Mouse (Mus musculus): ENCODE data around the gene Arnt2. TPM values are rescaled to one million over a fixed set of nuclear protein-coding genes. Genes with fewer than 3 reads are reported as not detected.
A peak's percentile ranks its signal among the peaks of the same experiment; 100 is the strongest.

The Arnt2 gene
- polyA plus RNA-seq, 1 experiment from 2014 or later, result not detected

- Histone ChIP-seq H3K27me3 (ENCODE audit: insufficient read depth, low read length) (no peaks in the 10 kb centered on the region), H3K36me3 (replicated peaks; ENCODE audit: insufficient read depth, low read length) (no peaks in the 10 kb centered on the region), H3K27ac (ENCODE audit: low read depth) (no peak overlapping the region), H3K4me1 (ENCODE audit: insufficient read depth) (no peaks in the 10 kb centered on the region), H3K9ac (replicated peaks) (no peak overlapping the region), H3K9me3 (ENCODE audit: low read length) (no peaks in the 10 kb centered on the region), H3K4me3 (ENCODE audit: low read depth, low read length) (no peak overlapping the region), H3K4me2 (ENCODE audit: low read depth, low read length) (no peak overlapping the region)
- 82% methylated on average over 2 of the region's 2 CpGs for WGBS (ENCODE audit: insufficient replicate concordance)
- DNase-seq (no peak), ATAC-seq (no peak)
- no peak for TF ChIP-seq EP300 (IDR thresholded peaks at IDR 0.05; ENCODE audit: low read depth)
- TF ChIP-seq CTCF (IDR thresholded peaks at IDR 0.05; ENCODE audit: low read depth), result no peak
Observed at GRCm38 (mm10) chr7:84442343-84442911, 32.5 kb upstream of the Arnt2 start.

DNA sequence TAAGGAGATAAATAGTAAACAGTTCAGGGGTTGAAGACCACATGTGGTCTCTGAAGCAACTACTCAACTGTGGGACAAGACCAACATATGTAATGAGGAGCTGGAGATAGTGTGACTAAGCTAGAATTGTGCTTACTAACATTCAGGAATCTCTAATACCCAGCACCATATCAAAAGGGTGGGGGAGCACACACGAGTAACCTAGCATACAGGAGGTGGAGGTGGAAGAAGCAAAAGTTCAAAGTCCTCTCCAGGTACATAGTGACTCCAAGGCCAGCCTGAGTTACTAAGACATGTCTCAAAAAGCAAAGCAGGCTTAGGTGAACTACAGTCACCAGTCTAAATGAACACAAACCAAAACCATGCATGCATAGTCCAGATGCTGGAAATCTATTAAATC is 29.6 kb upstream of the Arnt2 start:
- Histone ChIP-seq H3K4me1 (ENCODE audit: insufficient read depth) (no peaks in the 10 kb centered on the region), H3K36me3 (replicated peaks; ENCODE audit: insufficient read depth, low read length) (no peaks in the 10 kb centered on the region), H3K27ac (ENCODE audit: low read depth) (no peak overlapping the region), H3K27me3 (ENCODE audit: insufficient read depth, low read length) (no peaks in the 10 kb centered on the region), H3K4me2 (ENCODE audit: low read depth, low read length) (no peak overlapping the region), H3K9me3 (ENCODE audit: low read length) (no peaks in the 10 kb centered on the region), H3K9ac (replicated peaks) (no peak overlapping the region), H3K4me3 (ENCODE audit: low read depth, low read length) (no peak overlapping the region)
- no peak for DNase-seq
- no peak for ATAC-seq
- TF ChIP-seq EP300 (IDR thresholded peaks at IDR 0.05; ENCODE audit: low read depth), result no peak
- TF ChIP-seq CTCF (IDR thresholded peaks at IDR 0.05; ENCODE audit: low read depth), result no peak
- WGBS (ENCODE audit: insufficient replicate concordance), result 41% methylated on average over 1 of the region's 1 CpGs

DNA sequence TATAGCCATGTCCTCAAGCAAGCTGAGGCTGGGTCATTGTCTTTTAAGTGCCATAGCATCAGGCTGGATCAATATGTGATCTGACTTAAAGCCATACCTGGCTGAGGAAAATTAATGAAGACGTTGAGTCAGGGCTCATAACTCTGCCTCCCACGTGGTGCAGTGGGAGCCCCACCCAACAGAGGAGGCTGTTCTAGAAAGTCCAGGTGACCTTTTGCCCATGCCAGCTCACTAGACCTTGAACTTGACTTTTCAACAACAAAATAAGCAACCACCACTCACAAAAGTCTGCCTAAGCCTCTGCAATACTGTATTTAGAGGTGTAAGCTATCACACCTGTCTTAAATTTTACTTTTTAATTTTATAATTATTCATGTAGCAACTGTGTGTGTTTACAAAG is 24.9 kb upstream of the Arnt2 start:
- Histone ChIP-seq H3K27me3 (ENCODE audit: insufficient read depth, low read length) (no peaks in the 10 kb centered on the region), H3K36me3 (replicated peaks; ENCODE audit: insufficient read depth, low read length) (no peaks in the 10 kb centered on the region), H3K27ac (ENCODE audit: low read depth) (no peak overlapping the region), H3K9ac (replicated peaks) (no peak overlapping the region), H3K4me1 (ENCODE audit: insufficient read depth) (no peaks in the 10 kb centered on the region), H3K4me3 (ENCODE audit: low read depth, low read length) (no peak overlapping the region), H3K9me3 (ENCODE audit: low read length) (no peaks in the 10 kb centered on the region), H3K4me2 (ENCODE audit: low read depth, low read length) (no peak overlapping the region)
- DNase-seq (no peak), ATAC-seq (no peak)
- 55% methylated on average over 2 of the region's 2 CpGs for WGBS (ENCODE audit: insufficient replicate concordance)
- TF ChIP-seq CTCF (IDR thresholded peaks at IDR 0.05; ENCODE audit: low read depth), result no peak
- no peak for TF ChIP-seq EP300 (IDR thresholded peaks at IDR 0.05; ENCODE audit: low read depth)

- Histone ChIP-seq H3K4me3 (ENCODE audit: low read depth, low read length) (no peak overlapping the region), H3K4me2 (ENCODE audit: low read depth, low read length) (no peak overlapping the region), H3K9ac (replicated peaks) (no peak overlapping the region), H3K36me3 (replicated peaks; ENCODE audit: insufficient read depth, low read length) (no peaks in the 10 kb centered on the region), H3K27me3 (ENCODE audit: insufficient read depth, low read length) (no peaks in the 10 kb centered on the region), H3K9me3 (ENCODE audit: low read length) (no peaks in the 10 kb centered on the region), H3K4me1 (ENCODE audit: insufficient read depth) (no peaks in the 10 kb centered on the region), H3K27ac (ENCODE audit: low read depth) (no peak overlapping the region)
- DNase-seq (no peak), ATAC-seq (no peak)
- no peak for TF ChIP-seq EP300 (IDR thresholded peaks at IDR 0.05; ENCODE audit: low read depth)
- no peak for TF ChIP-seq CTCF (IDR thresholded peaks at IDR 0.05; ENCODE audit: low read depth)
Observed at GRCm38 (mm10) chr7:84432151-84432550, 22.2 kb upstream of the Arnt2 start.

- no peak for TF ChIP-seq EP300 (IDR thresholded peaks at IDR 0.05; ENCODE audit: low read depth)
- no peak for TF ChIP-seq CTCF (IDR thresholded peaks at IDR 0.05; ENCODE audit: low read depth)
- H3K4me3 ChIP-seq (ENCODE audit: low read depth, low read length), result no peak overlapping the region
Observed at GRCm38 (mm10) chr7:84427221-84427620, 17.2 kb upstream of the Arnt2 start.

GRCm38 (mm10) chr7:84424670-84425385 is 14.9 kb upstream of the Arnt2 start:
- DNase-seq (peak; percentile 22), ATAC-seq (no peak)
- H3K4me1 ChIP-seq (ENCODE audit: insufficient read depth), result no peaks in the 10 kb centered on the region

More at GRCm38 (mm10) chr7:84427221-84427620, 17.2 kb upstream of the Arnt2 start:
- no peak overlapping the region for H3K9ac ChIP-seq (replicated peaks)
- H3K4me1 ChIP-seq (ENCODE audit: insufficient read depth), result no peaks in the 10 kb centered on the region
- H3K36me3 ChIP-seq (replicated peaks; ENCODE audit: insufficient read depth, low read length), result no peaks in the 10 kb centered on the region
- ATAC-seq (no peak), DNase-seq (no peak)
- WGBS (ENCODE audit: insufficient replicate concordance), result 84% methylated on average over 2 of the region's 2 CpGs
- H3K9me3 ChIP-seq (ENCODE audit: low read length), result no peaks in the 10 kb centered on the region
- H3K27ac ChIP-seq (ENCODE audit: low read depth), result no peak overlapping the region
- H3K27me3 ChIP-seq (ENCODE audit: insufficient read depth, low read length), result no peaks in the 10 kb centered on the region
- H3K4me2 ChIP-seq (ENCODE audit: low read depth, low read length), result no peak overlapping the region

More at GRCm38 (mm10) chr7:84424670-84425385, 14.9 kb upstream of the Arnt2 start:
- Histone ChIP-seq H3K9me3 (ENCODE audit: low read length) (no peaks in the 10 kb centered on the region), H3K4me3 (ENCODE audit: low read depth, low read length) (no peak overlapping the region), H3K36me3 (replicated peaks; ENCODE audit: insufficient read depth, low read length) (no peaks in the 10 kb centered on the region), H3K4me2 (ENCODE audit: low read depth, low read length) (no peak overlapping the region), H3K9ac (replicated peaks) (no peak overlapping the region), H3K27me3 (ENCODE audit: insufficient read depth, low read length) (no peaks in the 10 kb centered on the region), H3K27ac (ENCODE audit: low read depth) (no peak overlapping the region)
- 76% methylated on average over 7 of the region's 7 CpGs for WGBS (ENCODE audit: insufficient replicate concordance)
- TF ChIP-seq EP300 (IDR thresholded peaks at IDR 0.05; ENCODE audit: low read depth), result no peak
- peak; percentile 37 for TF ChIP-seq CTCF (IDR thresholded peaks at IDR 0.05; ENCODE audit: low read depth)

All from liver, postnatal 0 days (tissue).